Mouse (Mus musculus) MEL (cell line): ENCODE measurements around the gene Ston2. TPM values are rescaled to one million over a fixed set of nuclear protein-coding genes. Genes with fewer than 3 reads are reported as not detected.

Experiments used
- DNase-seq: peaks from one replicate; pipeline ENCODE4 v3.0.0; 2011; ENCODE audit warnings: low read depth, low spot score
- H3K27ac ChIP-seq: 2 replicates; pipeline ENCODE4 v1.5.1; 2012; ENCODE audit warnings: low read depth, mild to moderate bottlenecking, control low read depth, low read length, moderate library complexity; ENCODE audit not compliant: control insufficient read depth
- H3K27me3 ChIP-seq, 2 experiments: fragments of 150-350 bp in 1 of 2; sonication (generic) in 1 of 2; 2 replicates each; pipeline ENCODE4 v1.6.1; 2012; ENCODE audit warnings: low read length in 2 of 2, mild to moderate bottlenecking in 2 of 2, improper control_type of control experiment in 1 of 2, moderate library complexity in 1 of 2; ENCODE audit not compliant: insufficient read depth in 2 of 2, control insufficient read depth in 1 of 2
- H3K36me3 ChIP-seq, 2 experiments: 2 replicates each; pipeline ENCODE4 v1.6.1; 2012 to 2014; ENCODE audit warnings: low read length in 2 of 2, improper control_type of control experiment in 1 of 2, inconsistent platforms in 1 of 2, mild to moderate bottlenecking in 1 of 2; ENCODE audit not compliant: insufficient read depth in 2 of 2, control insufficient read depth in 1 of 2
- H3K4me1 ChIP-seq, 2 experiments: fragments of 150-350 bp in 1 of 2; sonication (generic) in 1 of 2; 2 replicates each; pipeline ENCODE4 v1.6.1; 2012; ENCODE audit warnings: low read length in 2 of 2, improper control_type of control experiment in 1 of 2, mild to moderate bottlenecking in 1 of 2; ENCODE audit not compliant: insufficient read depth in 2 of 2, control insufficient read depth in 1 of 2
- H3K4me3 ChIP-seq, 2 experiments: fragments of 150-350 bp in 1 of 2; sonication (generic) in 1 of 2; 2 replicates each; pipeline ENCODE4 v1.5.1; 2012; ENCODE audit warnings: low read depth in 2 of 2, low read length in 2 of 2, mild to moderate bottlenecking in 2 of 2, moderate library complexity in 2 of 2, control low read depth in 1 of 2, improper control_type of control experiment in 1 of 2; ENCODE audit not compliant: control insufficient read depth in 1 of 2, insufficient read depth in 1 of 2
- H3K79me2 ChIP-seq: 2 replicates; pipeline ENCODE4 v1.6.1; 2012; ENCODE audit warnings: mild to moderate bottlenecking, low read length, moderate library complexity; ENCODE audit not compliant: control insufficient read depth, poor library complexity, insufficient read depth
- H3K9ac ChIP-seq: 2 replicates; pipeline ENCODE4 v1.6.1; 2012; ENCODE audit warnings: low read depth, mild to moderate bottlenecking, control low read depth, low read length, moderate library complexity; ENCODE audit not compliant: control insufficient read depth, poor library complexity, severe bottlenecking
- H3K9me3 ChIP-seq: fragments of 150-350 bp; sonication (generic); replicated peaks from 2 replicates; pipeline ENCODE4 v1.6.1; 2012; ENCODE audit warnings: mild to moderate bottlenecking, low read length, improper control_type of control experiment, moderate library complexity; ENCODE audit not compliant: insufficient read depth
- CTCF ChIP-seq, 3 experiments: IDR thresholded peaks in 2 of 3; conservative IDR thresholded peaks in 1 of 3; 2 replicates each; pipeline ENCODE4 v1.5.1; 2011 to 2012; ENCODE audit warnings: low read length in 3 of 3, low read depth in 2 of 3, mild to moderate bottlenecking in 2 of 3, improper control_type of control experiment in 1 of 3, inconsistent platforms in 1 of 3, mixed read lengths in 1 of 3, moderate library complexity in 1 of 3; ENCODE audit not compliant: control insufficient read depth in 1 of 3, insufficient read depth in 1 of 3, poor library complexity in 1 of 3, severe bottlenecking in 1 of 3
- ETS1 ChIP-seq: IDR thresholded peaks from 2 replicates; pipeline ENCODE4 v1.6.1; 2012; ENCODE audit warnings: low read depth, mild to moderate bottlenecking, inconsistent platforms, low read length, improper control_type of control experiment, moderate library complexity
- GATA1 ChIP-seq: IDR thresholded peaks from 2 replicates; pipeline ENCODE4 v1.6.1; 2011; ENCODE audit warnings: low read depth, low read length, improper control_type of control experiment
- HCFC1 ChIP-seq: IDR thresholded peaks from 2 replicates; pipeline ENCODE4 v1.6.1; 2012; ENCODE audit warnings: low read depth, mild to moderate bottlenecking, inconsistent platforms, low read length, improper control_type of control experiment, moderate library complexity
- MAFK ChIP-seq: IDR thresholded peaks from 2 replicates; pipeline ENCODE4 v1.6.1; 2011; ENCODE audit warnings: low read depth, mild to moderate bottlenecking, low read length, improper control_type of control experiment, borderline replicate concordance
- MAZ ChIP-seq: IDR thresholded peaks from 2 replicates; pipeline ENCODE4 v1.6.1; 2012; ENCODE audit warnings: low read depth, mild to moderate bottlenecking, inconsistent platforms, low read length, improper control_type of control experiment
- MYC ChIP-seq: IDR thresholded peaks from 2 replicates; pipeline ENCODE4 v1.6.1; 2011; ENCODE audit warnings: low read depth, mild to moderate bottlenecking, low read length, improper control_type of control experiment, moderate library complexity
- NELFE ChIP-seq: IDR thresholded peaks from 2 replicates; pipeline ENCODE4 v1.6.1; 2011; ENCODE audit warnings: low read depth, low read length, improper control_type of control experiment
- RAD21 ChIP-seq: IDR thresholded peaks from 2 replicates; pipeline ENCODE4 v1.6.1; 2011; ENCODE audit warnings: mild to moderate bottlenecking, low read depth, low read length, improper control_type of control experiment
- RCOR1 ChIP-seq: IDR thresholded peaks from 2 replicates; pipeline ENCODE4 v1.6.1; 2012; ENCODE audit warnings: low read depth, mild to moderate bottlenecking, inconsistent platforms, low read length, improper control_type of control experiment
- UBTF ChIP-seq: IDR thresholded peaks from 2 replicates; pipeline ENCODE4 v1.6.1; 2012; ENCODE audit warnings: low read depth, mild to moderate bottlenecking, inconsistent platforms, low read length, improper control_type of control experiment, moderate library complexity, borderline replicate concordance; ENCODE audit not compliant: insufficient read depth
- ZMIZ1 ChIP-seq: IDR thresholded peaks from 2 replicates; pipeline ENCODE4 v1.6.1; 2012; ENCODE audit warnings: low read depth, mild to moderate bottlenecking, inconsistent platforms, low read length, improper control_type of control experiment, moderate library complexity
- polyA plus RNA-seq, 2 experiments: library from polyadenylated mRNA; stranded (reverse) in 1 of 2; unstranded in 1 of 2; fragments of >175 nt in 1 of 2; fragments of >200 nt in 1 of 2; gene quantifications; 2 replicates each; pipeline versions ENCODE4 v1.2.1 to v1.2.4; 2012; ENCODE audit warnings: low replicate concordance in 2 of 2, low read depth in 1 of 2; ENCODE audit not compliant: insufficient read length in 2 of 2, insufficient read depth in 1 of 2, missing spikeins in 1 of 2
- total RNA-seq: library from RNA; depleted of rRNA; stranded (reverse); fragments of 300-350 nt; gene quantifications from 2 replicates; pipeline ENCODE4 v1.2.3, GENCODE M21; 2012

Gene Ston2
- total and polyA plus RNA-seq, 3 experiments = not detected

DNA sequence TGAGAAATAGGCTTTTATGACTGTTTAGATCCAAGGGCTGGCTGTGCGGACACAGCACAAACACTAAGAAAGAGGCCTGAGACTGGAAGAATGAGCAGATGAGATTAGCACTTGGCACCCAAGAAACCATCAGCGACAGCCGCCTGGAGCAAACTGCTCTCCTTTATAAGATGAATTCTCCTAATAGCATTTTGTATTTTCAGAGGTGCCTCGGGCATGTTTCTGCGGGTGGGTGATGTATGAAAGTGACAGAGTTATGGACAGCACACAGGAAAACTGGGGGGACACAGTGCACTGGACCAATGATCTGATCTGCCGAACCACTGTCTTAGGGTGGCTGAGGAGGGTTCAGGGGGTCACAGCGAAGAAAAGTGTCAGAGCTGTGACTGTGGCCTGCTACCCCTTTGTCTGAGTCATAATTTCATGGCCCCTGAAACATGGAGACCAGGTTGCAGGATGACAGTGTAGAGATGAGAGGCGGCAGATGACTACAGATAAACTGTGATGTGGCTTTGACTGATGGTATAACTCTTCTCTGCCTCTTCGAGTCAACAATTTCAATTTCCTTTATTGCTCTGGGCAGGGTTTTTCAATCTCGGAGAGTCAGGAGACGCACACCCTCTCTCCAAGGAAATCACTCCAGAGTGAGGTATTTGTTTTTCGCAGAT, 145.6 kb downstream of the Ston2 start:
- no peaks in the 10 kb centered on the region for H3K36me3 ChIP-seq
- no peak for DNase-seq

DNA sequence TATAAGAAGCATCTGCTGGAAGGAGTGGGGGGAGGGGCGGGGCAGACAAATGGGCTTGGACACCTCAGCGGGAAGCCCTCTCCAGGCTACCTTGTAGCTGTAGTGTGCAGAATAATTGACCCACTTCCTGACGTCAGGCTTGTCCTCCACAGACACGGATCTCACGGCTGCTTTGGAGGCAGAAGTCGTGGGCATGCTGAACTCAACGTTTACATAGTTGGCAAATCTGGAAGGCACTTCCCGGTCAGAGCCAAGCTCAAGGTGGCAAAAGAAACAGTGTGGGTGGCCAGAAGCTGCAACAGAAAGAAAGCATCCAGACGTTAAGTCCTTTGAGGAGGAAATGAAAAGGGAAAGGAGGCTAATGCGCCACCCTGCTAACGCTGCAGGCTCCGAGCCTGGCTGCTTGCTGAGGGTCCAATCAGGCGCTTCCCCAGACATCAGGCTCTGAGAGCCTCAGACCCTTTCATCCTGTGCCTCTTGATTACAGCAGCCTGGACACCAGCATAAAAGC, 146.5 kb downstream of the Ston2 start:
- H3K36me3 ChIP-seq = no peaks in the 10 kb centered on the region
- H3K4me3 ChIP-seq = no peak overlapping the region
- H3K4me1 ChIP-seq = no peaks in the 10 kb centered on the region
- no peaks in the 10 kb centered on the region for H3K9me3 ChIP-seq
- TF ChIP-seq ETS1 (no peak), RAD21 (no peak), MAFK (no peak), RCOR1 (no peak)
- no peak overlapping the region for H3K9ac ChIP-seq
- H3K79me2 ChIP-seq = no peaks in the 10 kb centered on the region
- DNase-seq = no peak
- no peak overlapping the region for H3K27ac ChIP-seq
- H3K27me3 ChIP-seq = no peaks in the 10 kb centered on the region; a peak in 1 of 4 replicates

More for the DNA sequence above, 145.6 kb downstream of the Ston2 start:
- Histone ChIP-seq H3K79me2 (no peaks in the 10 kb centered on the region), H3K27me3 (no peaks in the 10 kb centered on the region; a peak in 1 of 4 replicates), H3K27ac (no peak overlapping the region), H3K9ac (no peak overlapping the region), H3K9me3 (no peaks in the 10 kb centered on the region), H3K4me3 (no peak overlapping the region), H3K4me1 (no peaks in the 10 kb centered on the region)
- TF ChIP-seq HCFC1 (no peak), GATA1 (no peak), UBTF (no peak), ZMIZ1 (no peak)

DNA sequence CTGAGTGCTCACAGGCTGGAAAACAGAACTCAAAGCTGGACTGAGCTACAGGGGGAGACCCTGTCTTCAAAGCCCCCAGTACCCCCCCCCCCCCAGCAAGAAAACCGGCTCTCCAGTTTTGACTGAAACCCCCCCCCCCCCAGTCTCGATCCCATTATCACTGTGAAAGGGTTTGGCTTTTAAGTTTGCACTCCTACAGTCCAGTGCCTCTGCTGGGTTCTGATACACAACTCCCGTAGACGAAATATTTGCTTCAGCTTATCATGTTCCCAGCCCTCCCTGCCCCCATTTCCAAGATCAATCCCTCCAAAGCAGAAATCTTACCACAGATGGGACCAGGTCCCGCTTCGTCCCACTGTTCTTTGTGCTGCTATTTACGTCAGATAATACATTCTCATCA, 147.1 kb downstream of the Ston2 start:
- Histone ChIP-seq H3K79me2 (no peaks in the 10 kb centered on the region), H3K9ac (no peak overlapping the region), H3K27ac (no peak overlapping the region), H3K4me1 (no peaks in the 10 kb centered on the region), H3K27me3 (no peaks in the 10 kb centered on the region; a peak in 1 of 4 replicates), H3K9me3 (no peaks in the 10 kb centered on the region), H3K4me3 (no peak overlapping the region), H3K36me3 (no peaks in the 10 kb centered on the region)
- TF ChIP-seq CTCF (IDR thresholded peaks at IDR 0.05 in 2 of 3, conservative IDR thresholded peaks at IDR 0.05 in 1 of 3; ENCODE audit: control insufficient read depth in 1 of 3, insufficient read depth in 1 of 3, low read depth in 2 of 3, low read length in 3 of 3, poor library complexity in 1 of 3, severe bottlenecking in 1 of 3) (no peak), RAD21 (no peak), MAZ (no peak), NELFE (no peak), MAFK (no peak), MYC (no peak)
- no peak for DNase-seq
